Mouse (Mus musculus) ES-Bruce4 (cell line): Measurements from ENCODE around the gene Kcnc1.

Source experiments
- CTCF ChIP-seq: IDR thresholded peaks from one replicate; pipeline ENCODE4 v1.8.1; 2011; ENCODE audit warnings: low read depth, low read length
- EP300 ChIP-seq: IDR thresholded peaks from 2 replicates; pipeline ENCODE4 v1.6.1; 2011; ENCODE audit warnings: low read depth, low read length; ENCODE audit not compliant: insufficient read depth

- TF ChIP-seq CTCF (no peak), EP300 (no peak)
Observed at GRCm38 (mm10) chr7:46396231-46396927, at the start of gene Kcnc1.
